In the genomic region with DNA sequence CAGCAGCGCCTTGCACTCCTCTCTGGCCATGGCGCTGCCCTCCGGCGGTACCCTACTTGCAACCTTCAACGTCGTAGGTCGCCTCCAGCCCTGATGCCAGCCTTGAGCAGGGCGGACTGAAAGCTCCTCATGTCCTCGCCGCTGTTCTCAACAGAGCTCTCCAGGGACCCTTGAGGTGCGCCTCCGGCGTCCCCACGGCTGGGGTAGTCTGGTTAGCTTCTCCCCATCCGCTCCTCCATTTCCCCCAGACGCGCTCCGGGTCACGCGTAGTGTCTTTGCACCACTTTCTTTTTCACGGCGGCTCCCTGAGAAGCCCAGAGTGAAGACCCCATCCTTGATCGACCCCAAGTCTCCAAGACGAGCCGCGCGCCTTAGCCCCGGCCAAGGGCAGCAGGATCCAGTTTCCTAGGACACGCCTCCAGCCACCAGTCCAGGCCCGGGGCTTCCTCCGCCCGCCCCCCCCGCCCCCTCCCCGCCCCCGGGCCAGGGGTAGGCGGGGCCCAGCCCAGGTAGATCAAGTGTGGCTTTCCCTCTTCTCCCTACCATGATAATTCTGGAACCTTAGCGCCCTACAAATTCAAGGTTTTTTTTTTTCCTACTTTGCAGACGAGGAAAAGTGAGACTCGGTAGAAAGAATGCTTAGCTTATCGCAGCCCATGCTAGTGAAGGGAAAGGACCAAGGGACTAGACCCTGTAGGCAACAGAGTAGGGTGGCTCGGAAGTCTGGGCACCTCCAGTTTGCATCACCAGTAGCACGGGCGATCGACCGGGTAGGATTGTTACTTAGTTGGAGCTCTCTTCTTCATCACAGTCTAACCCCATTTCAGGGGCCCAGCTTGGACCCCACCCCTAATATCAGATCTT, we compare ENCODE assay signal across 8 mouse cellular contexts. TPM values are rescaled to one million over a fixed set of nuclear protein-coding genes. Genes with fewer than 3 reads are reported as not detected.
A peak's percentile ranks its signal among the peaks of the same experiment; 100 is the strongest.
DNase-seq lines count a peak whose midpoint lies in the region; ATAC-seq and TF ChIP-seq lines count a peak whose summit lies in the region.

A gene (minus strand): TSS at position 392 of the 864 bp plus-strand sequence.

- H3K27me3 ChIP-seq in MEL (ENCODE audit: control insufficient read depth in 1 of 2, insufficient read depth in 2 of 2, low read length in 2 of 2): no peaks in the 10 kb centered on the region
- H3K27me3 ChIP-seq in forebrain, postnatal 0 days (ENCODE audit: insufficient read depth, low read length): peaks cover 22% of the 10 kb centered on the region
- H3K27me3 ChIP-seq in hindbrain, postnatal 0 days (ENCODE audit: insufficient read depth, low read length): peaks cover 13% of the 10 kb centered on the region
- peaks cover 36% of the 10 kb centered on the region for H3K27me3 ChIP-seq in liver, embryonic 14.5 days (ENCODE audit: control insufficient read depth, insufficient read depth, low read length)
- H3K27me3 ChIP-seq in thymus, adult 2 months (ENCODE audit: control insufficient read depth, insufficient read depth, low read length): peaks cover 13% of the 10 kb centered on the region; the same call in 1 of the 2 replicates

- H3K4me1 ChIP-seq in MEL (ENCODE audit: control insufficient read depth in 1 of 2, insufficient read depth in 2 of 2, low read length in 2 of 2): peaks cover 12 to 20% of the 10 kb centered on the region in 2 experiments
- peaks cover 15% of the 10 kb centered on the region for H3K4me1 ChIP-seq in forebrain, postnatal 0 days (ENCODE audit: insufficient read depth)
- H3K4me1 ChIP-seq in hindbrain, postnatal 0 days (ENCODE audit: insufficient read depth, low read length): peaks cover 7% of the 10 kb centered on the region; the same call in 1 of the 2 replicates
- peaks cover 29% of the 10 kb centered on the region in 2 experiments for H3K4me1 ChIP-seq in liver, embryonic 14.5 days (replicated peaks; ENCODE audit: control insufficient read depth in 2 of 2, insufficient read depth in 2 of 2, low read length in 1 of 2)
- H3K4me1 ChIP-seq in thymus, adult 2 months (replicated peaks; ENCODE audit: control insufficient read depth, insufficient read depth, low read length): peaks cover 29% of the 10 kb centered on the region

- peak within 1 kb of the TSS; percentile 78 for H3K27ac ChIP-seq in MEL (ENCODE audit: control insufficient read depth, low read depth, low read length)
- 0 out of 2 replicates have a peak within 1 kb of the TSS, but pooled peaks have one; percentile 29 for H3K27ac ChIP-seq in forebrain, postnatal 0 days (ENCODE audit: low read depth, low read length)
- H3K27ac ChIP-seq in hindbrain, postnatal 0 days: no peak within 1 kb of the TSS
- peak within 1 kb of the TSS; percentile 36; the same call in 1 of the 2 replicates for H3K27ac ChIP-seq in liver, embryonic 14.5 days
- H3K27ac ChIP-seq in thymus, adult 2 months (ENCODE audit: control insufficient read depth, insufficient read depth, low read length): no peak within 1 kb of the TSS

- ATAC-seq in forebrain, postnatal 0 days: peak; percentile 63
- ATAC-seq in hindbrain, postnatal 0 days: peak; percentile 25
- ATAC-seq in liver, embryonic 14.5 days (ENCODE audit: insufficient read depth): peak; percentile 38

- no peak for TF ChIP-seq RAD21 in MEL (IDR thresholded peaks at IDR 0.05; ENCODE audit: low read depth, low read length)

- peak within 1 kb of the TSS; percentile 95 for H3K9ac ChIP-seq in MEL (ENCODE audit: control insufficient read depth, low read depth, low read length, poor library complexity, severe bottlenecking)
- H3K9ac ChIP-seq in forebrain, postnatal 0 days: peak within 1 kb of the TSS; percentile 73
- peak within 1 kb of the TSS; percentile 73 for H3K9ac ChIP-seq in hindbrain, postnatal 0 days (replicated peaks; ENCODE audit: low read length)
- H3K9ac ChIP-seq in liver, embryonic 14.5 days (replicated peaks): peak within 1 kb of the TSS; percentile 82

- no peak for TF ChIP-seq CTCF in MEL (IDR thresholded peaks at IDR 0.05 in 2 of 3, conservative IDR thresholded peaks at IDR 0.05 in 1 of 3; ENCODE audit: control insufficient read depth in 1 of 3, insufficient read depth in 1 of 3, low read depth in 2 of 3, low read length in 3 of 3, poor library complexity in 1 of 3, severe bottlenecking in 1 of 3)
- no peak for TF ChIP-seq CTCF in forebrain, postnatal 0 days (IDR thresholded peaks at IDR 0.05; ENCODE audit: low read depth)
- no peak for TF ChIP-seq CTCF in hindbrain, postnatal 0 days (IDR thresholded peaks at IDR 0.05; ENCODE audit: low read depth)
- no peak for TF ChIP-seq CTCF in liver, embryonic 14.5 days (IDR thresholded peaks at IDR 0.05; ENCODE audit: low read depth)
- no peak for TF ChIP-seq CTCF in thymus, adult 2 months (IDR thresholded peaks at IDR 0.05; ENCODE audit: borderline replicate concordance, control insufficient read depth, extremely low read depth, insufficient read depth, low read length, poor library complexity)

- H3K4me3 ChIP-seq in MEL (ENCODE audit: control insufficient read depth in 1 of 2, insufficient read depth in 1 of 2, low read depth in 2 of 2, low read length in 2 of 2): peak within 1 kb of the TSS; percentile 84 to 92
- H3K4me3 ChIP-seq in forebrain, postnatal 0 days (ENCODE audit: low read depth, low read length): peak within 1 kb of the TSS; percentile 83
- H3K4me3 ChIP-seq in hindbrain, postnatal 0 days (ENCODE audit: low read length): peak within 1 kb of the TSS; percentile 94
- H3K4me3 ChIP-seq in liver, embryonic 14.5 days (ENCODE audit: insufficient read depth in 1 of 2, low read depth in 2 of 2, low read length in 2 of 2): peak within 1 kb of the TSS; percentile 70 to 87
- H3K4me3 ChIP-seq in thymus, adult 2 months (ENCODE audit: control insufficient read depth, insufficient read depth, low read length): peak within 1 kb of the TSS; percentile 78

- no peak; a peak in 1 of 4 replicates for TF ChIP-seq POLR2A in MEL (IDR thresholded peaks at IDR 0.05; ENCODE audit: control insufficient read depth in 1 of 2, insufficient read depth in 1 of 2, low read depth in 1 of 2, low read length in 2 of 2, poor library complexity in 1 of 2)
- no peak for TF ChIP-seq POLR2A in thymus, adult 2 months (IDR thresholded peaks at IDR 0.05; ENCODE audit: control insufficient read depth, extremely low read depth, insufficient read depth, low read length, poor library complexity)

- no peak for DNase-seq in MEL (ENCODE audit: low read depth, low spot score)
- DNase-seq in cerebellum, adult 11-12 months: peak; percentile 30
- DNase-seq in forebrain, postnatal 0 days: peak; percentile 16
- DNase-seq in hindbrain, postnatal 0 days (ENCODE audit: low spot score): peak; percentile 45
- no peak for DNase-seq in liver, embryonic 14.5 days (ENCODE audit: low read depth in 3 of 3, low spot score in 3 of 3)
- peak; percentile 79 for DNase-seq in neural tube, embryonic 10.5 days (ENCODE audit: extremely low spot score, low spot score)
- DNase-seq in thymus, adult 2 months: peak; percentile 51
- no peak for DNase-seq in frontal cortex, postnatal 25 days (ENCODE audit: low spot score in 2 of 2)

- H3K4me2 ChIP-seq in forebrain, postnatal 0 days (ENCODE audit: low read depth): peak within 1 kb of the TSS; percentile 99
- H3K4me2 ChIP-seq in hindbrain, postnatal 0 days (ENCODE audit: low read depth, low read length): peak within 1 kb of the TSS; percentile 95
- peak within 1 kb of the TSS; percentile 93 for H3K4me2 ChIP-seq in liver, embryonic 14.5 days (ENCODE audit: low read depth)

- 3% methylated on average over 45 of the region's 45 CpGs for WGBS in forebrain, postnatal 0 days
- WGBS in hindbrain, postnatal 0 days: under 1% methylated on average over 45 of the region's 45 CpGs
- under 1% methylated on average over 43 of the region's 45 CpGs for WGBS in liver, embryonic 14.5 days (ENCODE audit: insufficient replicate concordance)
- WGBS in thymus, adult 2 months: under 1% methylated on average over 45 of the region's 45 CpGs

- H3K79me2 ChIP-seq in MEL (ENCODE audit: control insufficient read depth, insufficient read depth, low read length, poor library complexity): peaks cover 22% of the 10 kb centered on the region

- TF ChIP-seq EP300 in MEL (IDR thresholded peaks at IDR 0.05; ENCODE audit: low read depth in 1 of 2, low read length in 2 of 2): no peak
- no peak for TF ChIP-seq EP300 in liver, embryonic 14.5 days (IDR thresholded peaks at IDR 0.05; ENCODE audit: low read depth)

- no peaks in the 10 kb centered on the region for H3K9me3 ChIP-seq in MEL (replicated peaks; ENCODE audit: insufficient read depth, low read length)
- no peaks in the 10 kb centered on the region for H3K9me3 ChIP-seq in forebrain, postnatal 0 days (ENCODE audit: low read length)
- H3K9me3 ChIP-seq in hindbrain, postnatal 0 days (ENCODE audit: low read length): no peaks in the 10 kb centered on the region
- no peaks in the 10 kb centered on the region for H3K9me3 ChIP-seq in liver, embryonic 14.5 days (ENCODE audit: control insufficient read depth, low read length)

- H3K36me3 ChIP-seq in MEL (ENCODE audit: control insufficient read depth in 1 of 2, insufficient read depth in 2 of 2, low read length in 2 of 2): peaks cover 0 to 18% of the 10 kb centered on the region in 2 experiments; a peak in 2 of 4 replicates
- H3K36me3 ChIP-seq in forebrain, postnatal 0 days (ENCODE audit: insufficient read depth): no peaks in the 10 kb centered on the region
- no peaks in the 10 kb centered on the region for H3K36me3 ChIP-seq in hindbrain, postnatal 0 days (ENCODE audit: insufficient read depth, low read length)
- no peaks in the 10 kb centered on the region for H3K36me3 ChIP-seq in liver, embryonic 14.5 days (replicated peaks; ENCODE audit: control insufficient read depth, insufficient read depth, low read depth)
- no peaks in the 10 kb centered on the region for H3K36me3 ChIP-seq in thymus, adult 2 months (ENCODE audit: control insufficient read depth, insufficient read depth, low read length)

TF ChIP-seq in MEL, 35 proteins besides CTCF, POLR2A, EP300 and RAD21 (continues in another document):
- no peak for TF ChIP-seq BHLHE40 (IDR thresholded peaks at IDR 0.05; ENCODE audit: borderline replicate concordance, low read depth, low read length)
- no peak; the same call in 1 of the 2 replicates for TF ChIP-seq POLR2AphosphoS2 (IDR thresholded peaks at IDR 0.05; ENCODE audit: low read length)
- TF ChIP-seq TAL1 (IDR thresholded peaks at IDR 0.05; ENCODE audit: low read length): no peak
- 0 out of 2 replicates have a peak, but pooled peaks have one; percentile 8 for TF ChIP-seq MAZ (IDR thresholded peaks at IDR 0.05; ENCODE audit: low read depth, low read length)

RNA-seq across cellular contexts. Expression of the gene that starts here (rescaled TPM):
- total RNA-seq in MEL (2012; rRNA removed): 0.10 and 0.12 TPM in 2 replicates
- polyA plus RNA-seq in MEL (2012; ENCODE audit: insufficient read depth in 1 of 2, insufficient read length in 2 of 2, low read depth in 1 of 2, low replicate concordance in 2 of 2, missing spikeins in 1 of 2): under 1 TPM in 1 of 2 experiments, not detected in 1; 0.43 TPM
- 0.38 and 0.69 TPM in 2 replicates for total RNA-seq in forebrain, postnatal 0 days (2014; rRNA removed)
- polyA plus RNA-seq in forebrain, postnatal 0 days (2015; fragmentation: Nextera tagmentation; extraction: Ambion mirVana): 0.07 and 0.09 TPM in 2 replicates
- 0.22 and 0.26 TPM in 2 replicates for total RNA-seq in hindbrain, postnatal 0 days (2014; rRNA removed)
- polyA plus RNA-seq in hindbrain, postnatal 0 days (2015; fragmentation: Nextera tagmentation; extraction: Ambion mirVana): 0.03 and 0.06 TPM in 2 replicates
- polyA plus RNA-seq in liver, embryonic 14.5 days (2012; rRNA removed): 0.08 and 0.11 TPM in 2 replicates
- 0.03 and 0.05 TPM in 2 replicates for polyA plus RNA-seq in liver, embryonic 14.5 days (2014; fragmentation: Nextera tagmentation; extraction: Ambion mirVana)
- polyA plus RNA-seq in thymus, adult 2 months (2012; rRNA removed): 0.26 TPM in 2 replicates

Comparison
In these comparisons a context has a peak if more than half of its experiments do, and no peak if none do; other contexts are left out.
1. Peak in DNase-seq, ATAC-seq, H3K4me3 ChIP-seq, H3K27ac ChIP-seq, H3K9ac ChIP-seq and H3K4me2 ChIP-seq in forebrain, postnatal 0 days; RNA of the gene not detected or under 1 TPM.
2. Peak in DNase-seq, ATAC-seq, H3K4me3 ChIP-seq, H3K9ac ChIP-seq and H3K4me2 ChIP-seq in hindbrain, postnatal 0 days; RNA of the gene not detected or under 1 TPM.
3. Peak in ATAC-seq, H3K4me3 ChIP-seq, H3K27ac ChIP-seq, H3K9ac ChIP-seq and H3K4me2 ChIP-seq in liver, embryonic 14.5 days; RNA of the gene not detected or under 1 TPM.
4. Peak in DNase-seq and H3K4me3 ChIP-seq in thymus, adult 2 months; RNA of the gene not detected or under 1 TPM.
5. DNase-seq: peak in cerebellum, adult 11-12 months (single experiment) and neural tube, embryonic 10.5 days (single experiment); none in MEL (single experiment), liver, embryonic 14.5 days (0 of 3) and frontal cortex, postnatal 25 days (0 of 2).
6. Peak in every context shown above with its lines, with median percentiles within 50 percentile points of each other: H3K4me3 ChIP-seq, H3K9ac ChIP-seq, ATAC-seq and H3K4me2 ChIP-seq.